Mouse (Mus musculus): ENCODE data around the gene Cdkn3. TPM values are rescaled to one million over a fixed set of nuclear protein-coding genes. Genes with fewer than 3 reads are reported as not detected.

The Cdkn3 gene
- total and polyA plus RNA-seq, 3 experiments, result 16.0 to 27.8 (median 22.8) TPM

- no peak for TF ChIP-seq BHLHE40 (IDR thresholded peaks at IDR 0.05; ENCODE audit: low read depth, low read length)
- TF ChIP-seq CTCF (conservative IDR thresholded peaks at IDR 0.05 in 1 of 2, IDR thresholded peaks at IDR 0.05 in 1 of 2; ENCODE audit: low read depth in 2 of 2, low read length in 2 of 2), result peak; percentile 24 to 32; a peak in 1 of 4 replicates
- TF ChIP-seq UBTF (IDR thresholded peaks at IDR 0.05; ENCODE audit: low read depth, low read length), result no peak
- no peak for TF ChIP-seq NRF1 (IDR thresholded peaks at IDR 0.05; ENCODE audit: low read depth, low read length)
- H3K9ac ChIP-seq (ENCODE audit: insufficient read depth, low read depth), result no peak overlapping the region
- no peak overlapping the region for H3K27ac ChIP-seq (ENCODE audit: insufficient read depth, low read depth)
- dilution Hi-C loops (cut with MboI; ENCODE audit: extremely low pct_ligation_motif_present, extremely low pct_unique_long_range_greater_than_20kb, low sequenced_read_pairs) (no loop called here), in situ Hi-C loops (cut with MboI; ENCODE audit: low pct_ligation_motif_present, low pct_unique_long_range_greater_than_20kb, low sequenced_read_pairs) (no loop called here)
- peaks cover 30% of the 10 kb centered on the region for H3K9me3 ChIP-seq (replicated peaks; ENCODE audit: low read length)
- DNase-seq (ENCODE audit: extremely low read depth), result no peak
- H3K27me3 ChIP-seq (replicated peaks), result no peaks in the 10 kb centered on the region
- H3K4me3 ChIP-seq (replicated peaks in 1 of 3; ENCODE audit: low read depth in 2 of 3, low read length in 2 of 3, poor library complexity in 1 of 3), result no peak overlapping the region
- H3K4me1 ChIP-seq (ENCODE audit: control insufficient read depth in 1 of 2, insufficient read depth in 2 of 2), result peaks cover 7 to 28% of the 10 kb centered on the region in 2 experiments
- H3K79me2 ChIP-seq (replicated peaks; ENCODE audit: control insufficient read depth, extremely low read depth, insufficient read depth, poor library complexity, severe bottlenecking), result peaks cover 37% of the 10 kb centered on the region
- no peak overlapping the region for H3K4me2 ChIP-seq (ENCODE audit: insufficient read depth, low read depth, poor library complexity, severe bottlenecking)
- peaks cover 53 to 91% of the 10 kb centered on the region in 2 experiments for H3K36me3 ChIP-seq (replicated peaks in 1 of 2; ENCODE audit: control insufficient read depth in 1 of 2, insufficient read depth in 1 of 2, low read length in 1 of 2)
Observed at GRCm38 (mm10) chr14:46779217-46779616, 18.9 kb downstream of the Cdkn3 start.

GRCm38 (mm10) chr14:46781086-46781485, 20.7 kb downstream of the Cdkn3 start:
- Histone ChIP-seq H3K9ac (ENCODE audit: insufficient read depth, low read depth) (no peak overlapping the region), H3K4me2 (ENCODE audit: insufficient read depth, low read depth, poor library complexity, severe bottlenecking) (no peak overlapping the region), H3K79me2 (replicated peaks; ENCODE audit: control insufficient read depth, extremely low read depth, insufficient read depth, poor library complexity, severe bottlenecking) (peaks cover 52% of the 10 kb centered on the region), H3K27ac (ENCODE audit: insufficient read depth, low read depth) (no peak overlapping the region), H3K4me1 (ENCODE audit: control insufficient read depth in 1 of 2, insufficient read depth in 2 of 2) (peaks cover 7 to 43% of the 10 kb centered on the region in 2 experiments), H3K36me3 (replicated peaks in 1 of 2; ENCODE audit: control insufficient read depth in 1 of 2, insufficient read depth in 1 of 2, low read length in 1 of 2) (peaks cover 43 to 82% of the 10 kb centered on the region in 2 experiments), H3K4me3 (replicated peaks in 1 of 3; ENCODE audit: low read depth in 2 of 3, low read length in 2 of 3, poor library complexity in 1 of 3) (no peak overlapping the region), H3K27me3 (replicated peaks) (no peaks in the 10 kb centered on the region), H3K9me3 (replicated peaks; ENCODE audit: low read length) (peaks cover 30% of the 10 kb centered on the region)
- dilution Hi-C loops (cut with MboI; ENCODE audit: extremely low pct_ligation_motif_present, extremely low pct_unique_long_range_greater_than_20kb, low sequenced_read_pairs) (no loop called here), in situ Hi-C loops (cut with MboI; ENCODE audit: low pct_ligation_motif_present, low pct_unique_long_range_greater_than_20kb, low sequenced_read_pairs) (no loop called here)
- no peak for DNase-seq (ENCODE audit: extremely low read depth)
- TF ChIP-seq ZNF384 (IDR thresholded peaks at IDR 0.05; ENCODE audit: low read depth, low read length), result no peak

- Histone ChIP-seq H3K4me3 (replicated peaks in 1 of 3; ENCODE audit: low read depth in 2 of 3, low read length in 2 of 3, poor library complexity in 1 of 3) (no peak overlapping the region), H3K27me3 (replicated peaks) (no peaks in the 10 kb centered on the region), H3K4me1 (ENCODE audit: control insufficient read depth in 1 of 2, insufficient read depth in 2 of 2) (peaks cover 7 to 44% of the 10 kb centered on the region in 2 experiments), H3K9ac (ENCODE audit: insufficient read depth, low read depth) (peak overlapping the region; percentile 33), H3K4me2 (ENCODE audit: insufficient read depth, low read depth, poor library complexity, severe bottlenecking) (peak overlapping the region; percentile 92), H3K36me3 (replicated peaks in 1 of 2; ENCODE audit: control insufficient read depth in 1 of 2, insufficient read depth in 1 of 2, low read length in 1 of 2) (peaks cover 33 to 71% of the 10 kb centered on the region in 2 experiments), H3K27ac (ENCODE audit: insufficient read depth, low read depth) (peak overlapping the region; percentile 80), H3K9me3 (replicated peaks; ENCODE audit: low read length) (peaks cover 30% of the 10 kb centered on the region), H3K79me2 (replicated peaks; ENCODE audit: control insufficient read depth, extremely low read depth, insufficient read depth, poor library complexity, severe bottlenecking) (peaks cover 62% of the 10 kb centered on the region)
- in situ Hi-C loops (cut with MboI; ENCODE audit: low pct_ligation_motif_present, low pct_unique_long_range_greater_than_20kb, low sequenced_read_pairs) (no loop called here), dilution Hi-C loops (cut with MboI; ENCODE audit: extremely low pct_ligation_motif_present, extremely low pct_unique_long_range_greater_than_20kb, low sequenced_read_pairs) (no loop called here)
- DNase-seq (ENCODE audit: extremely low read depth), result peak; percentile 71
- TF ChIP-seq ZKSCAN1 (IDR thresholded peaks at IDR 0.05; ENCODE audit: borderline replicate concordance, low read depth, low read length), result no peak
- TF ChIP-seq CTCF (conservative IDR thresholded peaks at IDR 0.05 in 1 of 2, IDR thresholded peaks at IDR 0.05 in 1 of 2; ENCODE audit: low read depth in 2 of 2, low read length in 2 of 2), result no peak
- TF ChIP-seq SMC3 (IDR thresholded peaks at IDR 0.05; ENCODE audit: low read depth, low read length), result no peak
- TF ChIP-seq E2F4 (IDR thresholded peaks at IDR 0.05; ENCODE audit: insufficient replicate concordance, low read depth, low read length), result no peak
- TF ChIP-seq MEF2A (IDR thresholded peaks at IDR 0.05; ENCODE audit: borderline replicate concordance, low read depth, low read length), result no peak
- peak; percentile 95 for TF ChIP-seq IRF4 (IDR thresholded peaks at IDR 0.05; ENCODE audit: low read depth, low read length)
- TF ChIP-seq USF2 (conservative IDR thresholded peaks at IDR 0.05; ENCODE audit: low read depth, low read length), result peak; percentile 58
- no peak for TF ChIP-seq CHD2 (IDR thresholded peaks at IDR 0.05; ENCODE audit: low read length)
- TF ChIP-seq TCF12 (IDR thresholded peaks at IDR 0.05; ENCODE audit: low read depth, low read length), result no peak
- TF ChIP-seq ZNF384 (IDR thresholded peaks at IDR 0.05; ENCODE audit: low read depth, low read length), result no peak
- no peak for TF ChIP-seq RAD21 (IDR thresholded peaks at IDR 0.05; ENCODE audit: low read depth, low read length)
- no peak for TF ChIP-seq NRF1 (IDR thresholded peaks at IDR 0.05; ENCODE audit: low read depth, low read length)
- peak; percentile 54; the same call in 1 of the 2 replicates for TF ChIP-seq SIN3A (IDR thresholded peaks at IDR 0.05; ENCODE audit: low read length)
- 0 out of 2 replicates have a peak, but pooled peaks have one; percentile 50 for TF ChIP-seq RCOR1 (conservative IDR thresholded peaks at IDR 0.05; ENCODE audit: low read depth, low read length)
- no peak for TF ChIP-seq ZC3H11A (IDR thresholded peaks at IDR 0.05; ENCODE audit: low read depth, low read length)
- TF ChIP-seq POLR2A (IDR thresholded peaks at IDR 0.05; ENCODE audit: low read depth, low read length), result no peak
- no peak; the same call in 1 of the 2 replicates for TF ChIP-seq MAX (IDR thresholded peaks at IDR 0.05; ENCODE audit: low read length)
- no peak for TF ChIP-seq KAT2A (IDR thresholded peaks at IDR 0.05; ENCODE audit: insufficient replicate concordance, low read length)
- peak; percentile 85 for TF ChIP-seq EP300 (IDR thresholded peaks at IDR 0.05; ENCODE audit: low read length)
- TF ChIP-seq GABPA (IDR thresholded peaks at IDR 0.05; ENCODE audit: insufficient replicate concordance, low read depth, low read length), result no peak
- no peak for TF ChIP-seq TBP (conservative IDR thresholded peaks at IDR 0.05; ENCODE audit: low read depth, low read length)
- TF ChIP-seq HCFC1 (IDR thresholded peaks at IDR 0.05; ENCODE audit: low read depth, low read length), result no peak
Observed at GRCm38 (mm10) chr14:46782187-46782828, 22.0 kb downstream of the Cdkn3 start.
